Mouse (Mus musculus) granulocyte monocyte progenitor cell, adult 5-6 weeks (primary cell): ENCODE measurements around the gene Fxyd1. TPM values are rescaled to one million over a fixed set of nuclear protein-coding genes. Genes with fewer than 3 reads are reported as not detected.

ENCODE experiments used
- ATAC-seq: replicated peaks from 2 replicates; pipeline ENCODE4 v1.8.0; 2016; ENCODE audit warnings: mild to moderate bottlenecking, moderate TSS enrichment, inconsistent platforms; ENCODE audit not compliant: poor library complexity, severe bottlenecking
- total RNA-seq, 2 experiments: library from RNA; stranded (forward) in 1 of 2; stranded (reverse) in 1 of 2; fragments of 200-712, 200-1000 nt in 1 of 2; fragments of >200 nt in 1 of 2; fragmentation: Nextera tagmentation in 1 of 2; gene quantifications; 2 replicates each; pipeline ENCODE4 v1.2.3; 2014 to 2017

Gene Fxyd1
- total RNA-seq, 2 experiments from 2014 or later, result not detected

- peak; percentile 70 for ATAC-seq
Observed at GRCm38 (mm10) chr7:31031731-31032130, 25.3 kb downstream of the Fxyd1 start.

GRCm38 (mm10) chr7:31030717-31031116 lies 26.3 kb downstream of the Fxyd1 start:
- ATAC-seq, result no peak

GRCm38 (mm10) chr7:31028609-31029008 lies 28.4 kb downstream of the Fxyd1 start:
- ATAC-seq, result no peak

- ATAC-seq, result no peak
Observed at GRCm38 (mm10) chr7:31017104-31017901, 39.7 kb downstream of the Fxyd1 start.

GRCm38 (mm10) chr7:31012971-31013370 lies 44.0 kb downstream of the Fxyd1 start:
- no peak for ATAC-seq

GRCm38 (mm10) chr7:31008889-31009288 lies 48.1 kb downstream of the Fxyd1 start:
- ATAC-seq, result no peak

GRCm38 (mm10) chr7:31008175-31008574 lies 48.8 kb downstream of the Fxyd1 start:
- peak; percentile 89 for ATAC-seq

- ATAC-seq, result peak; percentile 59
Observed at GRCm38 (mm10) chr7:31007775-31008174, 49.2 kb downstream of the Fxyd1 start.

- ATAC-seq, result peak; percentile 89
Observed at GRCm38 (mm10) chr7:31002650-31003049, 54.3 kb downstream of the Fxyd1 start.

Other genes starting within 250 kb of the Fxyd1 start
- 6.5 and 17.9 TPM in 2 replicates for gene Ffar2, start 233.4 kb downstream of the Fxyd1 start, total RNA-seq (2014; fragmentation: Nextera tagmentation)
- 23.4 and 26.4 TPM in 2 replicates for gene Ffar2, start 233.4 kb downstream of the Fxyd1 start, total RNA-seq (2017)
- gene Ffar3, start 201.0 kb downstream of the Fxyd1 start, total RNA-seq (2014; fragmentation: Nextera tagmentation), result not detected in 2 replicates
- not detected in 2 replicates for gene Ffar3, start 201.0 kb downstream of the Fxyd1 start, total RNA-seq (2017)
- not detected in 2 replicates for gene Ffar1, start 195.6 kb downstream of the Fxyd1 start, total RNA-seq (2014; fragmentation: Nextera tagmentation)
- not detected in 2 replicates for gene Ffar1, start 195.6 kb downstream of the Fxyd1 start, total RNA-seq (2017)
- gene Cd22, start 176.9 kb downstream of the Fxyd1 start, total RNA-seq (2014; fragmentation: Nextera tagmentation), result not detected in 2 replicates
- gene Cd22, start 176.9 kb downstream of the Fxyd1 start, total RNA-seq (2017), result not detected in 2 replicates
- 0.81 TPM in 1 of 2 replicates, not detected in the other for gene Mag, start 142.3 kb downstream of the Fxyd1 start, total RNA-seq (2014; fragmentation: Nextera tagmentation)
- 0.46 TPM in 1 of 2 replicates, not detected in the other for gene Mag, start 142.3 kb downstream of the Fxyd1 start, total RNA-seq (2017)
- gene Hamp2, start 132.5 kb downstream of the Fxyd1 start, total RNA-seq (2014; fragmentation: Nextera tagmentation), result not detected in 2 replicates
- not detected in 2 replicates for gene Hamp2, start 132.5 kb downstream of the Fxyd1 start, total RNA-seq (2017)
- gene Hamp, start 113.2 kb downstream of the Fxyd1 start, total RNA-seq (2014; fragmentation: Nextera tagmentation), result not detected in 2 replicates
- not detected in 2 replicates for gene Hamp, start 113.2 kb downstream of the Fxyd1 start, total RNA-seq (2017)
- 87.7 and 105 TPM in 2 replicates for gene Usf2, start 100.4 kb downstream of the Fxyd1 start, total RNA-seq (2014; fragmentation: Nextera tagmentation)
- 103 and 128 TPM in 2 replicates for gene Usf2, start 100.4 kb downstream of the Fxyd1 start, total RNA-seq (2017)
- not detected in 2 replicates for gene Lsr, start 83.7 kb downstream of the Fxyd1 start, total RNA-seq (2014; fragmentation: Nextera tagmentation)
- gene Lsr, start 83.7 kb downstream of the Fxyd1 start, total RNA-seq (2017), result 0.10 and 0.22 TPM in 2 replicates
- not detected in 2 replicates for gene Fam187b, start 83.4 kb downstream of the Fxyd1 start, total RNA-seq (2014; fragmentation: Nextera tagmentation)
- not detected in 2 replicates for gene Fam187b, start 83.4 kb downstream of the Fxyd1 start, total RNA-seq (2017)
- 332 and 404 TPM in 2 replicates for gene Fxyd5, start 14.7 kb downstream of the Fxyd1 start, total RNA-seq (2014; fragmentation: Nextera tagmentation)
- gene Fxyd5, start 14.7 kb downstream of the Fxyd1 start, total RNA-seq (2017), result 209 and 277 TPM in 2 replicates
- not detected in 2 replicates for gene Fxyd7, start 5.7 kb downstream of the Fxyd1 start, total RNA-seq (2014; fragmentation: Nextera tagmentation)
- gene Fxyd7, start 5.7 kb downstream of the Fxyd1 start, total RNA-seq (2017), result not detected in 2 replicates
- not detected in 2 replicates for gene Lgi4, start 2.1 kb upstream of the Fxyd1 start, total RNA-seq (2014; fragmentation: Nextera tagmentation)
- gene Lgi4, start 2.1 kb upstream of the Fxyd1 start, total RNA-seq (2017), result not detected in 2 replicates
- gene Fxyd3, start 19.5 kb upstream of the Fxyd1 start, total RNA-seq (2014; fragmentation: Nextera tagmentation), result not detected in 2 replicates
- not detected in 2 replicates for gene Fxyd3, start 19.5 kb upstream of the Fxyd1 start, total RNA-seq (2017)
- gene Hpn, start 58.1 kb upstream of the Fxyd1 start, total RNA-seq (2014; fragmentation: Nextera tagmentation), result 11.1 TPM in 1 of 2 replicates, not detected in the other
- not detected in 2 replicates for gene Hpn, start 58.1 kb upstream of the Fxyd1 start, total RNA-seq (2017)
- not detected in 2 replicates for gene Scn1b, start 69.8 kb upstream of the Fxyd1 start, total RNA-seq (2014; fragmentation: Nextera tagmentation)
- not detected in 2 replicates for gene Scn1b, start 69.8 kb upstream of the Fxyd1 start, total RNA-seq (2017)
- gene Gramd1a, start 98.7 kb upstream of the Fxyd1 start, total RNA-seq (2014; fragmentation: Nextera tagmentation), result 59.3 and 77.5 TPM in 2 replicates
- 21.2 and 36.5 TPM in 2 replicates for gene Gramd1a, start 98.7 kb upstream of the Fxyd1 start, total RNA-seq (2017)
- gene Scgb2b2, start 233.3 kb upstream of the Fxyd1 start, total RNA-seq (2014; fragmentation: Nextera tagmentation), result not detected in 2 replicates
- gene Scgb2b2, start 233.3 kb upstream of the Fxyd1 start, total RNA-seq (2017), result not detected in 2 replicates
- gene Scgb1b2, start 234.6 kb upstream of the Fxyd1 start, total RNA-seq (2014; fragmentation: Nextera tagmentation), result not detected in 2 replicates
- gene Scgb1b2, start 234.6 kb upstream of the Fxyd1 start, total RNA-seq (2017), result not detected in 2 replicates